Mouse (Mus musculus) midbrain, postnatal 0 days (tissue): ENCODE results near the gene Defb25. TPM values are rescaled to one million over a fixed set of nuclear protein-coding genes. Genes with fewer than 3 reads are reported as not detected.

Experiments used
- ATAC-seq: fragments of 200-750 bp; cut with Nextera tagmentation; 2 replicates; pipeline ENCODE4 v1.8.0; 2017; ENCODE audit warnings: moderate number of reproducible peaks, mild to moderate bottlenecking, moderate TSS enrichment, moderate library complexity; ENCODE audit not compliant: low FRiP score
- DNase-seq: peaks from one replicate; pipeline ENCODE4 v3.0.0-alpha.2; 2015; ENCODE audit warnings: low spot score
- H3K27ac ChIP-seq: fragments of 300-500 bp; sonication (generic); 2 replicates; pipeline ENCODE4 v1.5.1; 2014; ENCODE audit warnings: low read depth, mild to moderate bottlenecking, low read length, mixed read lengths
- H3K27me3 ChIP-seq: fragments of 300-500 bp; sonication (generic); 2 replicates; pipeline ENCODE4 v1.6.1; 2014; ENCODE audit warnings: low read length, control low read depth, mixed read lengths; ENCODE audit not compliant: insufficient read depth
- H3K36me3 ChIP-seq: fragments of 300-500 bp; sonication (generic); 2 replicates; pipeline ENCODE4 v1.6.1; 2014; ENCODE audit warnings: low read length, control low read depth, mixed read lengths; ENCODE audit not compliant: insufficient read depth
- H3K4me1 ChIP-seq: fragments of 300-500 bp; sonication (generic); 2 replicates; pipeline ENCODE4 v1.6.1; 2014; ENCODE audit warnings: mild to moderate bottlenecking, control low read depth, antibody characterized with exemption, low read length, mixed read lengths; ENCODE audit not compliant: insufficient read depth
- H3K4me2 ChIP-seq: fragments of 300-500 bp; sonication (generic); 2 replicates; pipeline ENCODE4 v1.6.1; 2014; ENCODE audit warnings: low read depth, mild to moderate bottlenecking, low read length, mixed read lengths; ENCODE audit not compliant: poor library complexity, severe bottlenecking
- H3K4me3 ChIP-seq: fragments of 300-500 bp; sonication (generic); 2 replicates; pipeline ENCODE4 v1.5.1; 2014; ENCODE audit warnings: low read depth, mild to moderate bottlenecking, low read length, moderate library complexity
- H3K9ac ChIP-seq: fragments of 300-500 bp; sonication (generic); replicated peaks from 2 replicates; pipeline ENCODE4 v1.6.1; 2014; ENCODE audit warnings: mild to moderate bottlenecking, low read length, moderate library complexity, mixed read lengths; ENCODE audit not compliant: poor library complexity, severe bottlenecking
- H3K9me3 ChIP-seq: fragments of 300-500 bp; sonication (generic); 2 replicates; pipeline ENCODE4 v1.6.1; 2016; ENCODE audit warnings: low read length, control low read depth
- CTCF ChIP-seq: IDR thresholded peaks from 2 replicates; pipeline ENCODE4 v1.5.1; 2016; ENCODE audit warnings: antibody characterized with exemption, mild to moderate bottlenecking
- WGBS: fragments of 180-500 bp; shearing (Covaris S2); extraction: QIAGEN DNeasy Blood & Tissue Kit; methylation state at CpG from one replicate; pipeline ENCODE4 v1.1.7; 2014; 5-methylcytosine and 5-hydroxymethylcytosine counted together
- polyA plus RNA-seq: library from polyadenylated mRNA; unstranded; fragments of >200 nt; fragmentation: Nextera tagmentation; extraction: Ambion mirVana; gene quantifications from 2 replicates; pipeline ENCODE4 v1.2.1, GENCODE M21; 2015
- total RNA-seq: library from RNA; depleted of rRNA; stranded (reverse); fragments of >200 nt; gene quantifications from 2 replicates; pipeline ENCODE4 v1.2.3, GENCODE M21; 2014

Defb25 gene
- total and polyA plus RNA-seq, 2 experiments from 2014 or later, result 1.2 TPM; not detected in 1

- Histone ChIP-seq H3K9ac (no peak overlapping the region), H3K4me2 (no peak overlapping the region), H3K27me3 (no peaks in the 10 kb centered on the region), H3K36me3 (no peaks in the 10 kb centered on the region), H3K4me1 (0 out of 2 replicates have a peak, but pooled peaks cover 3% of the 10 kb centered on the region), H3K9me3 (no peaks in the 10 kb centered on the region), H3K4me3 (no peak overlapping the region), H3K27ac (no peak overlapping the region)
- ATAC-seq (no peak), DNase-seq (no peak)
- TF ChIP-seq CTCF, result no peak
- WGBS, result 74% methylated on average over 23 of the region's 23 CpGs
Observed at GRCm38 (mm10) chr2:152636246-152637005, 13.6 kb upstream of the Defb25 start.

- no peak overlapping the region for H3K27ac ChIP-seq
- no peak for TF ChIP-seq CTCF
- ATAC-seq, result no peak
Observed at GRCm38 (mm10) chr2:152634311-152634710, 11.5 kb upstream of the Defb25 start.

GRCm38 (mm10) chr2:152633334-152633733, 10.5 kb upstream of the Defb25 start:
- peak; percentile 33 for DNase-seq
- 55% methylated on average over 17 of the region's 17 CpGs for WGBS
- Histone ChIP-seq H3K4me1 (0 out of 2 replicates have a peak, but pooled peaks cover 3% of the 10 kb centered on the region), H3K27me3 (peaks cover 5% of the 10 kb centered on the region; the same call in 1 of the 2 replicates), H3K9ac (no peak overlapping the region), H3K36me3 (no peaks in the 10 kb centered on the region), H3K4me3 (no peak overlapping the region), H3K9me3 (no peaks in the 10 kb centered on the region), H3K27ac (no peak overlapping the region), H3K4me2 (no peak overlapping the region)
- no peak for TF ChIP-seq CTCF
- ATAC-seq, result no peak

More at GRCm38 (mm10) chr2:152634311-152634710, 11.5 kb upstream of the Defb25 start:
- H3K4me3 ChIP-seq, result no peak overlapping the region
- H3K27me3 ChIP-seq, result peaks cover 4% of the 10 kb centered on the region; the same call in 1 of the 2 replicates
- WGBS, result 79% methylated on average over 29 of the region's 29 CpGs
- H3K9ac ChIP-seq, result no peak overlapping the region
- no peak overlapping the region for H3K4me2 ChIP-seq
- no peaks in the 10 kb centered on the region for H3K9me3 ChIP-seq
- H3K4me1 ChIP-seq, result 0 out of 2 replicates have a peak, but pooled peaks cover 3% of the 10 kb centered on the region
- no peak for DNase-seq
- H3K36me3 ChIP-seq, result no peaks in the 10 kb centered on the region

GRCm38 (mm10) chr2:152629904-152630303, 7.1 kb upstream of the Defb25 start:
- ATAC-seq, result no peak

GRCm38 (mm10) chr2:152629239-152629638, 6.4 kb upstream of the Defb25 start:
- Histone ChIP-seq H3K9me3 (no peaks in the 10 kb centered on the region), H3K27ac (no peak overlapping the region), H3K4me2 (no peak overlapping the region), H3K27me3 (peaks cover 18% of the 10 kb centered on the region), H3K9ac (no peak overlapping the region), H3K36me3 (no peaks in the 10 kb centered on the region), H3K4me3 (no peak overlapping the region), H3K4me1 (0 out of 2 replicates have a peak, but pooled peaks cover 3% of the 10 kb centered on the region)
- ATAC-seq (no peak), DNase-seq (no peak)
- WGBS, result 61% methylated on average over 3 of the region's 3 CpGs
- no peak for TF ChIP-seq CTCF

More at GRCm38 (mm10) chr2:152629904-152630303, 7.1 kb upstream of the Defb25 start:
- TF ChIP-seq CTCF, result no peak
- Histone ChIP-seq H3K36me3 (no peaks in the 10 kb centered on the region), H3K4me2 (no peak overlapping the region), H3K9me3 (no peaks in the 10 kb centered on the region), H3K4me1 (0 out of 2 replicates have a peak, but pooled peaks cover 3% of the 10 kb centered on the region), H3K27me3 (peaks cover 18% of the 10 kb centered on the region), H3K4me3 (no peak overlapping the region), H3K9ac (no peak overlapping the region), H3K27ac (no peak overlapping the region)
- 90% methylated on average over 6 of the region's 6 CpGs for WGBS
- no peak for DNase-seq

- DNase-seq, result no peak
- H3K27ac ChIP-seq, result no peak overlapping the region
- H3K9me3 ChIP-seq, result no peaks in the 10 kb centered on the region
- TF ChIP-seq CTCF, result no peak
- no peak overlapping the region for H3K9ac ChIP-seq
- no peak for ATAC-seq
- H3K27me3 ChIP-seq, result peaks cover 18% of the 10 kb centered on the region
- no peak overlapping the region for H3K4me2 ChIP-seq
- H3K4me3 ChIP-seq, result no peak overlapping the region
- H3K4me1 ChIP-seq, result no peaks in the 10 kb centered on the region
- no peaks in the 10 kb centered on the region for H3K36me3 ChIP-seq
- 48% methylated on average over 17 of the region's 17 CpGs for WGBS
Observed at GRCm38 (mm10) chr2:152628066-152628465, 5.2 kb upstream of the Defb25 start.
